Mouse (Mus musculus): ENCODE results near the gene Sept8.

DNA sequence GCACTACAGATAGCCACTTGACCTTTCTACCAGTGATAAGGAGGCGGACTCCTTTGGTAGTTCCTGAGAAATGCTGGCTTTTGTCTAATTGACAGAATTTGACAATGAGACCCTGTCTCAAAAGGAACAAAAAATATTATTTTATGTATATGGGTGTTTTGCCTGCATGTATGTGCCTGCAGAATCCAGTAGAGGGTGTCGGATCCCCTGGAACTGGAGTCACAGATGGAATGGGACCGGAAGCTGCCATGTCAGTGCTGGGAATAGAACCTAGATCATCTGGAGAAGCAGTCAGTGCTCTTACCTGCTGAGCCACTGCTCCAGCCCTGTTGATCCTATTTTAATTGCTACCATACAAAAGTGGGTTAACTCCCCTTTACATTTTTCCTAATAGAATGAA lies 46.3 kb upstream of the Sept8 start:
- TF ChIP-seq TCF12 (IDR thresholded peaks at IDR 0.05; ENCODE audit: insufficient read depth, poor library complexity, severe bottlenecking) = no peak
- TF ChIP-seq POLR2A (IDR thresholded peaks at IDR 0.05; ENCODE audit: insufficient read length, low read depth) = no peak
- TF ChIP-seq MAX (IDR thresholded peaks at IDR 0.05; ENCODE audit: low read depth) = no peak
- TF ChIP-seq MYOD1 (IDR thresholded peaks at IDR 0.05; ENCODE audit: control insufficient read depth in 1 of 3, insufficient read length in 2 of 3, low read depth in 2 of 3) = no peak

Data from myocyte (in vitro differentiated cells).